Mouse (Mus musculus): ENCODE measurements at regions not wholly inside any gene's neighbourhood (a gene's known extent, or its start where the extent isn't known, plus 50 kb on each side); places are given as distances from the start of the nearest gene placed in this dataset.

- no peak for TF ChIP-seq CTCF (IDR thresholded peaks at IDR 0.05; ENCODE audit: borderline replicate concordance, insufficient read depth, low read length)
- H3K4me3 ChIP-seq (ENCODE audit: insufficient read depth, low read length): no peak overlapping the region
- H3K4me1 ChIP-seq (ENCODE audit: control insufficient read depth, insufficient read depth, low read length): no peaks in the 10 kb centered on the region
- H3K27ac ChIP-seq (ENCODE audit: insufficient read depth, low read length): no peak overlapping the region; the same call in 1 of the 2 replicates
Observed at GRCm38 (mm10) chr19:33061006-33061405, 303.7 kb downstream of the Pten start.

- H3K4me3 ChIP-seq (ENCODE audit: insufficient read depth, low read length): no peak overlapping the region
- no peak overlapping the region; the same call in 1 of the 2 replicates for H3K27ac ChIP-seq (ENCODE audit: insufficient read depth, low read length)
- TF ChIP-seq POLR2A (IDR thresholded peaks at IDR 0.05; ENCODE audit: low read depth, low read length): no peak
- TF ChIP-seq CTCF (IDR thresholded peaks at IDR 0.05; ENCODE audit: borderline replicate concordance, insufficient read depth, low read length): no peak
- no peaks in the 10 kb centered on the region for H3K4me1 ChIP-seq (ENCODE audit: control insufficient read depth, insufficient read depth, low read length)
Observed at GRCm38 (mm10) chr19:33062165-33063058, 305.1 kb downstream of the Pten start.

GRCm38 (mm10) chr19:33065274-33066200, 308.2 kb downstream of the Pten start:
- TF ChIP-seq POLR2A (IDR thresholded peaks at IDR 0.05; ENCODE audit: low read depth, low read length): no peak
- Histone ChIP-seq H3K4me1 (ENCODE audit: control insufficient read depth, insufficient read depth, low read length) (no peaks in the 10 kb centered on the region; the same call in 1 of the 2 replicates), H3K4me3 (ENCODE audit: insufficient read depth, low read length) (no peak overlapping the region), H3K27ac (ENCODE audit: insufficient read depth, low read length) (no peak overlapping the region)

- no peak for TF ChIP-seq POLR2A (IDR thresholded peaks at IDR 0.05; ENCODE audit: low read depth, low read length)
- Histone ChIP-seq H3K27ac (ENCODE audit: insufficient read depth, low read length) (no peak overlapping the region; the same call in 1 of the 2 replicates), H3K4me3 (ENCODE audit: insufficient read depth, low read length) (no peak overlapping the region), H3K4me1 (ENCODE audit: control insufficient read depth, insufficient read depth, low read length) (no peaks in the 10 kb centered on the region; the same call in 1 of the 2 replicates)
Observed at GRCm38 (mm10) chr19:33068351-33068955, 311.2 kb downstream of the Pten start.

- TF ChIP-seq CTCF (IDR thresholded peaks at IDR 0.05; ENCODE audit: borderline replicate concordance, insufficient read depth, low read length) (no peak), POLR2A (IDR thresholded peaks at IDR 0.05; ENCODE audit: low read depth, low read length) (no peak)
- Histone ChIP-seq H3K4me3 (ENCODE audit: insufficient read depth, low read length) (no peak overlapping the region), H3K4me1 (ENCODE audit: control insufficient read depth, insufficient read depth, low read length) (no peaks in the 10 kb centered on the region; the same call in 1 of the 2 replicates), H3K27ac (ENCODE audit: insufficient read depth, low read length) (no peak overlapping the region)
Observed at GRCm38 (mm10) chr19:33069761-33070160, 312.5 kb downstream of the Pten start.

- H3K4me1 ChIP-seq (ENCODE audit: control insufficient read depth, insufficient read depth, low read length): peaks cover 2% of the 10 kb centered on the region; the same call in 1 of the 2 replicates
- H3K4me3 ChIP-seq (ENCODE audit: insufficient read depth, low read length): no peak overlapping the region
- no peak overlapping the region for H3K27ac ChIP-seq (ENCODE audit: insufficient read depth, low read length)
- TF ChIP-seq CTCF (IDR thresholded peaks at IDR 0.05; ENCODE audit: borderline replicate concordance, insufficient read depth, low read length) (no peak), POLR2A (IDR thresholded peaks at IDR 0.05; ENCODE audit: low read depth, low read length) (no peak)
Observed at GRCm38 (mm10) chr19:33072299-33072698, 315.0 kb downstream of the Pten start.

- Histone ChIP-seq H3K4me3 (ENCODE audit: insufficient read depth, low read length) (no peak overlapping the region), H3K4me1 (ENCODE audit: control insufficient read depth, insufficient read depth, low read length) (peaks cover 2% of the 10 kb centered on the region; the same call in 1 of the 2 replicates), H3K27ac (ENCODE audit: insufficient read depth, low read length) (peak overlapping the region; percentile 51)
- TF ChIP-seq CTCF (IDR thresholded peaks at IDR 0.05; ENCODE audit: borderline replicate concordance, insufficient read depth, low read length) (no peak), POLR2A (IDR thresholded peaks at IDR 0.05; ENCODE audit: low read depth, low read length) (no peak)
Observed at GRCm38 (mm10) chr19:33074907-33075306, 317.2 kb downstream of the Rnls start.

GRCm38 (mm10) chr19:33078681-33079360, 313.3 kb downstream of the Rnls start:
- Histone ChIP-seq H3K27ac (ENCODE audit: insufficient read depth, low read length) (no peak overlapping the region), H3K4me1 (ENCODE audit: control insufficient read depth, insufficient read depth, low read length) (peaks cover 2% of the 10 kb centered on the region; the same call in 1 of the 2 replicates), H3K4me3 (ENCODE audit: insufficient read depth, low read length) (no peak overlapping the region)
- TF ChIP-seq CTCF (IDR thresholded peaks at IDR 0.05; ENCODE audit: borderline replicate concordance, insufficient read depth, low read length) (no peak), POLR2A (IDR thresholded peaks at IDR 0.05; ENCODE audit: low read depth, low read length) (no peak)

- Histone ChIP-seq H3K4me3 (ENCODE audit: insufficient read depth, low read length) (no peak overlapping the region), H3K27ac (ENCODE audit: insufficient read depth, low read length) (no peak overlapping the region), H3K4me1 (ENCODE audit: control insufficient read depth, insufficient read depth, low read length) (peaks cover 2% of the 10 kb centered on the region; the same call in 1 of the 2 replicates)
- TF ChIP-seq POLR2A (IDR thresholded peaks at IDR 0.05; ENCODE audit: low read depth, low read length) (no peak), CTCF (IDR thresholded peaks at IDR 0.05; ENCODE audit: borderline replicate concordance, insufficient read depth, low read length) (no peak)
Observed at GRCm38 (mm10) chr19:33079959-33080358, 312.1 kb downstream of the Rnls start.
